Mouse (Mus musculus): ENCODE results near the gene Ip6k2. TPM values are rescaled to one million over a fixed set of nuclear protein-coding genes. Genes with fewer than 3 reads are reported as not detected.

The Ip6k2 gene
- total and polyA plus RNA-seq, 3 experiments, result 23.6 to 28.4 (median 27.2) TPM

- TF ChIP-seq CHD2 (IDR thresholded peaks at IDR 0.05; ENCODE audit: low read length) (0 out of 2 replicates have a peak, but pooled peaks have one; percentile 52), E2F4 (IDR thresholded peaks at IDR 0.05; ENCODE audit: insufficient replicate concordance, low read depth, low read length) (no peak; the same call in 1 of the 2 replicates), MYC (IDR thresholded peaks at IDR 0.05; ENCODE audit: low read depth, low read length) (peak; percentile 76), ETS1 (conservative IDR thresholded peaks at IDR 0.05; ENCODE audit: low read depth, low read length) (peak; percentile 32; the same call in 1 of the 2 replicates), ZMIZ1 (IDR thresholded peaks at IDR 0.05; ENCODE audit: low read depth, low read length) (no peak), CTCF (conservative IDR thresholded peaks at IDR 0.05 in 1 of 2, IDR thresholded peaks at IDR 0.05 in 1 of 2; ENCODE audit: low read depth in 2 of 2, low read length in 2 of 2) (peak in 1 of 2 experiments; percentile 93; a peak in 2 of 4 replicates), ELF1 (IDR thresholded peaks at IDR 0.05; ENCODE audit: low read depth, low read length) (peak; percentile 77), USF1 (IDR thresholded peaks at IDR 0.05; ENCODE audit: low read depth, low read length) (no peak), POLR2A (IDR thresholded peaks at IDR 0.05; ENCODE audit: low read depth, low read length) (no peak), MEF2A (IDR thresholded peaks at IDR 0.05; ENCODE audit: borderline replicate concordance, low read depth, low read length) (peak; percentile 71; the same call in 1 of the 2 replicates), MAZ (IDR thresholded peaks at IDR 0.05; ENCODE audit: low read depth, low read length) (peak; percentile 70; the same call in 1 of the 2 replicates), BHLHE40 (IDR thresholded peaks at IDR 0.05; ENCODE audit: low read depth, low read length) (peak; percentile 39; the same call in 1 of the 2 replicates), USF2 (conservative IDR thresholded peaks at IDR 0.05; ENCODE audit: low read depth, low read length) (no peak), CHD1 (IDR thresholded peaks at IDR 0.05; ENCODE audit: low read depth, low read length) (no peak), SMC3 (IDR thresholded peaks at IDR 0.05; ENCODE audit: low read depth, low read length) (peak; percentile 52), JUND (conservative IDR thresholded peaks at IDR 0.05; ENCODE audit: low read depth, low read length) (0 out of 2 replicates have a peak, but pooled peaks have one; percentile 23), NRF1 (IDR thresholded peaks at IDR 0.05; ENCODE audit: low read depth, low read length) (peak; percentile 46; the same call in 1 of the 2 replicates)
These were observed 70.1 kb downstream of the Ip6k2 start (continued) for GRCm38 (mm10) chr9:108853635-108854240.

GRCm38 (mm10) chr9:108854241-108854696, 70.7 kb downstream of the Ip6k2 start:
- no peak overlapping the region for H3K27ac ChIP-seq (ENCODE audit: insufficient read depth, low read depth)
- TF ChIP-seq MAZ (IDR thresholded peaks at IDR 0.05; ENCODE audit: low read depth, low read length) (no peak), POLR2A (IDR thresholded peaks at IDR 0.05; ENCODE audit: low read depth, low read length) (peak; percentile 91), GABPA (IDR thresholded peaks at IDR 0.05; ENCODE audit: insufficient replicate concordance, low read depth, low read length) (no peak), NELFE (IDR thresholded peaks at IDR 0.05; ENCODE audit: low read depth, low read length) (peak; percentile 66), MYC (IDR thresholded peaks at IDR 0.05; ENCODE audit: low read depth, low read length) (no peak), ETS1 (conservative IDR thresholded peaks at IDR 0.05; ENCODE audit: low read depth, low read length) (no peak), ELF1 (IDR thresholded peaks at IDR 0.05; ENCODE audit: low read depth, low read length) (no peak), BHLHE40 (IDR thresholded peaks at IDR 0.05; ENCODE audit: low read depth, low read length) (peak; percentile 61; the same call in 1 of the 2 replicates), TCF12 (IDR thresholded peaks at IDR 0.05; ENCODE audit: low read depth, low read length) (peak; percentile 41; the same call in 1 of the 2 replicates), TBP (conservative IDR thresholded peaks at IDR 0.05; ENCODE audit: low read depth, low read length) (peak; percentile 69), IRF4 (IDR thresholded peaks at IDR 0.05; ENCODE audit: low read depth, low read length) (no peak), ZKSCAN1 (IDR thresholded peaks at IDR 0.05; ENCODE audit: borderline replicate concordance, low read depth, low read length) (no peak), PAX5 (IDR thresholded peaks at IDR 0.05; ENCODE audit: low read length) (no peak), ZMIZ1 (IDR thresholded peaks at IDR 0.05; ENCODE audit: low read depth, low read length) (0 out of 2 replicates have a peak, but pooled peaks have one; percentile 58), ZNF384 (IDR thresholded peaks at IDR 0.05; ENCODE audit: low read depth, low read length) (no peak), SIN3A (IDR thresholded peaks at IDR 0.05; ENCODE audit: low read length) (peak; percentile 10; the same call in 1 of the 2 replicates)
- dilution Hi-C loops (cut with MboI; ENCODE audit: extremely low pct_ligation_motif_present, extremely low pct_unique_long_range_greater_than_20kb, low sequenced_read_pairs), result no loop called here

More at GRCm38 (mm10) chr9:108854241-108854696, 70.7 kb downstream of the Ip6k2 start:
- Histone ChIP-seq H3K4me1 (ENCODE audit: control insufficient read depth in 1 of 2, insufficient read depth in 2 of 2) (peaks cover 0 to 41% of the 10 kb centered on the region in 2 experiments; a peak in 2 of 4 replicates), H3K9ac (ENCODE audit: insufficient read depth, low read depth) (peak overlapping the region; percentile 36), H3K4me3 (replicated peaks in 1 of 3; ENCODE audit: low read depth in 2 of 3, low read length in 2 of 3, poor library complexity in 1 of 3) (peak overlapping the region; percentile 64 to 66 (median 64)), H3K4me2 (ENCODE audit: insufficient read depth, low read depth, poor library complexity, severe bottlenecking) (peak overlapping the region; percentile 60), H3K9me3 (replicated peaks; ENCODE audit: low read length) (no peaks in the 10 kb centered on the region), H3K36me3 (replicated peaks in 1 of 2; ENCODE audit: control insufficient read depth in 1 of 2, insufficient read depth in 1 of 2, low read length in 1 of 2) (peaks cover 0 to 28% of the 10 kb centered on the region in 2 experiments), H3K79me2 (replicated peaks; ENCODE audit: control insufficient read depth, extremely low read depth, insufficient read depth, poor library complexity, severe bottlenecking) (no peaks in the 10 kb centered on the region), H3K27me3 (replicated peaks) (no peaks in the 10 kb centered on the region)
- in situ Hi-C loops (cut with MboI; ENCODE audit: low pct_ligation_motif_present, low pct_unique_long_range_greater_than_20kb, low sequenced_read_pairs), result no loop called here
- DNase-seq (ENCODE audit: extremely low read depth), result peak; percentile 89
